Mouse (Mus musculus) limb, embryonic 12.5 days (tissue): ENCODE measurements at regions not wholly inside any gene's neighbourhood (a gene's known extent, or its start where the extent isn't known, plus 50 kb on each side); places are given as distances from the start of the nearest gene placed in this dataset.
A peak's percentile ranks its signal among the peaks of the same experiment; 100 is the strongest.

Source experiments
- ATAC-seq: fragments of 200-750 bp; cut with Nextera tagmentation; 2 replicates; pipeline ENCODE4 v1.8.0; 2017; ENCODE audit warnings: low read depth, moderate TSS enrichment; ENCODE audit not compliant: insufficient number of reproducible peaks, insufficient read depth, low FRiP score, low TSS enrichment
- H3K27ac ChIP-seq: fragments of 300-500 bp; sonication (generic); 2 replicates; pipeline ENCODE4 v1.5.1; 2016; ENCODE audit warnings: mild to moderate bottlenecking, moderate library complexity
- H3K27me3 ChIP-seq: fragments of 300-500 bp; sonication (generic); 2 replicates; pipeline ENCODE4 v1.6.1; 2016; ENCODE audit warnings: mild to moderate bottlenecking, moderate library complexity
- H3K36me3 ChIP-seq: fragments of 300-500 bp; sonication (generic); 2 replicates; pipeline ENCODE4 v1.6.1; 2016; ENCODE audit warnings: mild to moderate bottlenecking, moderate library complexity
- H3K4me1 ChIP-seq: fragments of 300-500 bp; sonication (generic); replicated peaks from 2 replicates; pipeline ENCODE4 v1.6.1; 2016
- H3K4me2 ChIP-seq: fragments of 300-500 bp; sonication (generic); 2 replicates; pipeline ENCODE4 v1.6.1; 2016; ENCODE audit warnings: mild to moderate bottlenecking, moderate library complexity
- H3K4me3 ChIP-seq: fragments of 300-500 bp; sonication (generic); replicated peaks from 2 replicates; pipeline ENCODE4 v1.5.1; 2016; ENCODE audit warnings: mild to moderate bottlenecking
- H3K9ac ChIP-seq: fragments of 300-500 bp; sonication (generic); replicated peaks from 2 replicates; pipeline ENCODE4 v1.6.1; 2016; ENCODE audit warnings: mild to moderate bottlenecking, moderate library complexity
- H3K9me3 ChIP-seq: fragments of 300-500 bp; sonication (generic); 2 replicates; pipeline ENCODE4 v1.6.1; 2016; ENCODE audit warnings: mild to moderate bottlenecking, moderate library complexity
- WGBS: fragments of 180-500 bp; shearing (Covaris S2); methylation state at CpG from one replicate; pipeline ENCODE4 v1.1.7; 2016; 5-methylcytosine and 5-hydroxymethylcytosine counted together

- ATAC-seq: no peak
- 67% methylated on average over 10 of the region's 10 CpGs for WGBS
- Histone ChIP-seq H3K4me2 (no peak overlapping the region), H3K4me1 (peaks cover 20% of the 10 kb centered on the region), H3K9ac (no peak overlapping the region), H3K27ac (no peak overlapping the region), H3K36me3 (no peaks in the 10 kb centered on the region), H3K4me3 (no peak overlapping the region), H3K27me3 (no peaks in the 10 kb centered on the region), H3K9me3 (no peaks in the 10 kb centered on the region; the same call in 1 of the 2 replicates)
Observed at GRCm38 (mm10) chr14:25365226-25365800, 93.7 kb upstream of the Zmiz1 start.

DNA sequence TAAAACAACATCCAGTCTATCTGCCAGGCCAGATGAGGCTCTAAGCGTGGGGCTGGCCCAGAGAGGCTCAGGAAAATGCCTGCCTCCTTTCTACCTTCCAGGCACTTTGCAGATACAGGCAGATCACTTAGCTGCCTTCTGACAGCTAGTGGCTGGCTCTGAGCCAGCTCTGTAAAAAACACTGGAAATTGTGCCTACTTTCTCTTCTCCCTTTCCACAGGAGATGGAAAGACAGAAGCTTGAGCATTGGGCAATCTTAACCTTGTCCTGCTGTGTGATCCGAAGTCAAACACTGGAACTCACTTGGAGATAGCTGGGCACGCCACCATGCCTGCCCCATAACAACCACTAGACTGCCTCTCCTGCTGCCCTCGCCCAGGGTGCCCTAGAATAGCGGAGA, 93.0 kb upstream of the Zmiz1 start:
- Histone ChIP-seq H3K36me3 (no peaks in the 10 kb centered on the region), H3K27me3 (no peaks in the 10 kb centered on the region), H3K9ac (no peak overlapping the region), H3K4me2 (no peak overlapping the region), H3K27ac (peak overlapping the region; percentile 35; the same call in 1 of the 2 replicates), H3K4me1 (peaks cover 27% of the 10 kb centered on the region), H3K9me3 (no peaks in the 10 kb centered on the region; the same call in 1 of the 2 replicates), H3K4me3 (no peak overlapping the region)
- WGBS: 84% methylated on average over 5 of the region's 5 CpGs
- ATAC-seq: no peak

DNA sequence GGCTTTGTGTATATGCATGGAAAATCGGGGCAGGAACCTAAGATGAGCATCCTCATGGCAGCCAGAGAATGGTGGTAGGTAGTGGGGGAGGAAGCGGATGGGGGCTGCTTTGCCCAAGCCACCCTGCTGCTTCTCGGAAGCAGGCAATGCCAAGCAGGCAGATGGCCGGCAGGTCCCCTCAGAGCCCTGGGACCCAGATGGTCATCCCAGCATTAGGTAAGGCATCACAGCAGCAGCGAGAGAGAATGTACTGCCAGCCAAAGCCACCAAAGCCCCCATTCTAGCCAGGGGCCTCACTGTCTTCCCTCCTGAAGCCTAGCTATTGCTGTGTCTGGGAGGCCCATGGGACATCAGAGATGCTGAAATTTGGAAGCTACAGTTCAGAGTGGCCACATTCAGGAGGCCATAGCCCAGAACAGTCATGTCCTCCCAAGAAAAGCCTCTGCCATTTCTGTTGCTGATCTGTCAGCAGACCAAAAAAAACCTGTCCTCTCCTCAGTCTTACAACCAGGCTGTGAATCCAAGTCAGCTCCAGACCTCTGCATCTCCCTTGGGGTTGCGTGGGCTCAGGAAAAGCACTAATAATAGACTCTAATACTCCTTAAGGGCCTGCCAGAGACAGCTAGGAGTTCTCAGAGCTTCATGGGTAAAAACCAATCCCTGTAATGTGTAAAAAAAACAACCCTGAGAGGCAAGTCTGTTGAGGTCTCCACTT, 88.5 kb upstream of the Zmiz1 start:
- no peak overlapping the region for H3K4me3 ChIP-seq
- WGBS: 84% methylated on average over 6 of the region's 6 CpGs
- no peaks in the 10 kb centered on the region; the same call in 1 of the 2 replicates for H3K9me3 ChIP-seq
- H3K36me3 ChIP-seq: no peaks in the 10 kb centered on the region
- peak overlapping the region; percentile 85 for H3K27ac ChIP-seq
- H3K4me2 ChIP-seq: no peak overlapping the region
- H3K9ac ChIP-seq: no peak overlapping the region
- H3K4me1 ChIP-seq: peaks cover 40% of the 10 kb centered on the region
- H3K27me3 ChIP-seq: no peaks in the 10 kb centered on the region
- ATAC-seq: no peak

GRCm38 (mm10) chr14:25371021-25371400, 88.0 kb upstream of the Zmiz1 start:
- Histone ChIP-seq H3K36me3 (no peaks in the 10 kb centered on the region), H3K4me3 (no peak overlapping the region), H3K4me2 (no peak overlapping the region), H3K9me3 (no peaks in the 10 kb centered on the region; the same call in 1 of the 2 replicates), H3K9ac (no peak overlapping the region), H3K27ac (peak overlapping the region; percentile 85), H3K27me3 (no peaks in the 10 kb centered on the region), H3K4me1 (peaks cover 37% of the 10 kb centered on the region)
- ATAC-seq: no peak
- WGBS: 71% methylated on average over 5 of the region's 5 CpGs

DNA sequence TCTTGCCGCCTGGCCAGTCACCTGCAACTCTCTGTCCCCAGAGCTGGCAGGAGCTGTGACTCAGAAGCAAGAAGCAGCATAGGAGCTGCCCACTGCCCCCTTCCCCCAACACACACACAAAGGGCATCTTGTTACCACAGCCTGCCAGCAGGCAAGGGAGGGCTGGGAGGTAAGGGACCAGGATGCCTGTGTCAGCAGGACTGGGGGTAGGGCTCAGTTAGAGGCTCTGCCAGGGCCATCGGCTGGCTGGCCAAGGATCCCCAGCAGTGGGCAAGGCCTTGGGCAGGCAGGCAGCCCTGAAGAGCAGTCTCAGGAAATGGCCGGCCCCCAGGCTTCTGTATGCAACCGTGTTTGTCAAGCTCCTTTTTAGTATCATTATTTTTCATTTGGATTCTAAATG, 87.3 kb upstream of the Zmiz1 start:
- no peak overlapping the region for H3K4me3 ChIP-seq
- H3K9me3 ChIP-seq: no peaks in the 10 kb centered on the region; the same call in 1 of the 2 replicates
- H3K36me3 ChIP-seq: no peaks in the 10 kb centered on the region
- peaks cover 36% of the 10 kb centered on the region for H3K4me1 ChIP-seq
- peak; percentile 62; the same call in 1 of the 2 replicates for ATAC-seq
- peak overlapping the region; percentile 8; the same call in 1 of the 2 replicates for H3K4me2 ChIP-seq
- peak overlapping the region; percentile 32; the same call in 1 of the 2 replicates for H3K9ac ChIP-seq
- peak overlapping the region; percentile 85 for H3K27ac ChIP-seq
- H3K27me3 ChIP-seq: no peaks in the 10 kb centered on the region
- WGBS: 47% methylated on average over 4 of the region's 4 CpGs

DNA sequence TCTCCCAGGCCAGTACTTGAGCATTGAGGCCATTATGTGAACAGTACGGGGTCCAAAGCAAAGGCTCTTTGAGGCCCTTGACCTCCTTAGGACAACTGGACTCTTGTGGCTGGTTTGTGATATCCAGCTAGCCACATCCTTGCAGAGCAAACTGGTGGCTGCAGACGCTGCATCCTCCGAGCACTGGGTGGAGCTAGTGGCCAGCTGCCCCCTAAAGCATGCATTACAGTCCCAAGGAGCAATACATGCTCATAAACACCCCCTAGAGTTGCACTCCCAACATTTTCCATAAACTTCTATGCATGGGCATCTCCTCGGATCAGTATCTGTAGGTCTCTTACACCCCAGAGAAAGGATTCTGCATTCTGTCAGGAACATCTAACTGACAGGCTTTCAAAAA, 86.4 kb upstream of the Zmiz1 start:
- Histone ChIP-seq H3K27ac (peak overlapping the region; percentile 32; the same call in 1 of the 2 replicates), H3K4me2 (no peak overlapping the region), H3K4me3 (no peak overlapping the region), H3K9ac (no peak overlapping the region), H3K27me3 (no peaks in the 10 kb centered on the region), H3K9me3 (no peaks in the 10 kb centered on the region; the same call in 1 of the 2 replicates), H3K36me3 (no peaks in the 10 kb centered on the region), H3K4me1 (peaks cover 45% of the 10 kb centered on the region)
- ATAC-seq: no peak
- WGBS: 55% methylated on average over 4 of the region's 4 CpGs

GRCm38 (mm10) chr14:25373167-25373566, 85.8 kb upstream of the Zmiz1 start:
- H3K36me3 ChIP-seq: no peaks in the 10 kb centered on the region
- H3K4me2 ChIP-seq: no peak overlapping the region
- ATAC-seq: no peak
- H3K27ac ChIP-seq: peak overlapping the region; percentile 32; the same call in 1 of the 2 replicates
- H3K9me3 ChIP-seq: no peaks in the 10 kb centered on the region; the same call in 1 of the 2 replicates
- peaks cover 48% of the 10 kb centered on the region for H3K4me1 ChIP-seq
- H3K4me3 ChIP-seq: no peak overlapping the region
- no peak overlapping the region for H3K9ac ChIP-seq
- H3K27me3 ChIP-seq: no peaks in the 10 kb centered on the region
- WGBS: 93% methylated on average over 4 of the region's 4 CpGs

- Histone ChIP-seq H3K9ac (no peak overlapping the region), H3K4me3 (no peak overlapping the region), H3K27me3 (no peaks in the 10 kb centered on the region), H3K27ac (no peak overlapping the region), H3K36me3 (no peaks in the 10 kb centered on the region), H3K4me1 (peaks cover 65% of the 10 kb centered on the region), H3K9me3 (no peaks in the 10 kb centered on the region), H3K4me2 (no peak overlapping the region)
- WGBS: 75% methylated on average over 7 of the region's 7 CpGs
- ATAC-seq: no peak
Observed at GRCm38 (mm10) chr14:25375001-25375400, 84.0 kb upstream of the Zmiz1 start.

- Histone ChIP-seq H3K4me1 (peaks cover 47% of the 10 kb centered on the region), H3K27ac (peak overlapping the region; percentile 100), H3K9ac (no peak overlapping the region), H3K9me3 (no peaks in the 10 kb centered on the region), H3K4me3 (no peak overlapping the region; the same call in 1 of the 2 replicates), H3K27me3 (no peaks in the 10 kb centered on the region), H3K4me2 (peak overlapping the region; percentile 74), H3K36me3 (no peaks in the 10 kb centered on the region)
- no peak for ATAC-seq
- WGBS: 37% methylated on average over 2 of the region's 2 CpGs
Observed at GRCm38 (mm10) chr14:25377091-25377490, 81.9 kb upstream of the Zmiz1 start.

- Histone ChIP-seq H3K4me2 (peak overlapping the region; percentile 74), H3K9ac (peak overlapping the region; percentile 78), H3K36me3 (no peaks in the 10 kb centered on the region), H3K4me3 (peak overlapping the region; percentile 44), H3K4me1 (peaks cover 42% of the 10 kb centered on the region), H3K27me3 (no peaks in the 10 kb centered on the region), H3K9me3 (no peaks in the 10 kb centered on the region), H3K27ac (peak overlapping the region; percentile 100)
- WGBS: under 1% methylated on average over 8 of the region's 8 CpGs
- peak; percentile 90 for ATAC-seq
Observed at GRCm38 (mm10) chr14:25377554-25377899, 81.5 kb upstream of the Zmiz1 start.

GRCm38 (mm10) chr14:25377900-25378716, 80.9 kb upstream of the Zmiz1 start:
- Histone ChIP-seq H3K27me3 (no peaks in the 10 kb centered on the region), H3K27ac (peak overlapping the region; percentile 100), H3K4me1 (peaks cover 41% of the 10 kb centered on the region), H3K4me2 (peak overlapping the region; percentile 74), H3K9me3 (no peaks in the 10 kb centered on the region), H3K9ac (peak overlapping the region; percentile 78), H3K4me3 (peak overlapping the region; percentile 44), H3K36me3 (no peaks in the 10 kb centered on the region)
- WGBS: under 1% methylated on average over 49 of the region's 54 CpGs
- ATAC-seq: peak; percentile 86
